Mouse (Mus musculus) left cerebral cortex, postnatal 4 days (tissue): Measurements from ENCODE around the gene Flnb. TPM values are rescaled to one million over a fixed set of nuclear protein-coding genes. Genes with fewer than 3 reads are reported as not detected.

Source experiments
- DNase-seq: peaks from one replicate; pipeline ENCODE4 v3.0.0-alpha.2; 2022
- intact Hi-C: fragments of 180-260 bp; cut with DNase I; formaldehyde crosslinking; loops from one replicate; pipeline ENCODE4 v1.15.1; 2025
- total RNA-seq, 2 experiments: library from RNA; stranded (reverse); gene quantifications; 2 replicates each; pipeline ENCODE4 v1.2.3; 2021

The Flnb gene
- total RNA-seq, 2 experiments from 2014 or later: 36.3 to 44.4 TPM

- DNase-seq: no peak
- intact Hi-C loops: no loop called here
Measured at GRCm38 (mm10) chr14:7824651-7825268, 7.0 kb downstream of the Flnb start.

GRCm38 (mm10) chr14:7826151-7826937 is 8.6 kb downstream of the Flnb start:
- intact Hi-C loops: no loop called here
- no peak for DNase-seq

GRCm38 (mm10) chr14:7829181-7829580 is 11.4 kb downstream of the Flnb start:
- DNase-seq: no peak
- intact Hi-C loops: no loop called here

- DNase-seq: no peak
- intact Hi-C loops: no loop called here
Measured at GRCm38 (mm10) chr14:7831770-7832439, 14.1 kb downstream of the Flnb start.

- intact Hi-C loops: no loop called here
Measured at GRCm38 (mm10) chr14:7832440-7832783, 14.7 kb downstream of the Flnb start.

GRCm38 (mm10) chr14:7833458-7833857 is 15.7 kb downstream of the Flnb start:
- intact Hi-C loops: no loop called here
- no peak for DNase-seq

More at GRCm38 (mm10) chr14:7832440-7832783, 14.7 kb downstream of the Flnb start:
- no peak for DNase-seq

- no peak for DNase-seq
- intact Hi-C loops: no loop called here
Measured at GRCm38 (mm10) chr14:7838564-7839089, 20.9 kb downstream of the Flnb start.

- DNase-seq: no peak
- intact Hi-C loops: no loop called here
Measured at GRCm38 (mm10) chr14:7839950-7840514, 22.3 kb downstream of the Flnb start.

- peak; percentile 34 for DNase-seq
- intact Hi-C loops: no loop called here
Measured at GRCm38 (mm10) chr14:7842631-7843332, 25.0 kb downstream of the Flnb start.

GRCm38 (mm10) chr14:7846696-7847095 is 28.9 kb downstream of the Flnb start:
- intact Hi-C loops: no loop called here
- DNase-seq: no peak

- no peak for DNase-seq
- intact Hi-C loops: no loop called here
Measured at GRCm38 (mm10) chr14:7847746-7848232, 30.0 kb downstream of the Flnb start.

- no peak for DNase-seq
- intact Hi-C loops: no loop called here
Measured at GRCm38 (mm10) chr14:7850913-7851312, 33.2 kb downstream of the Flnb start.

GRCm38 (mm10) chr14:7851543-7852065 is 33.8 kb downstream of the Flnb start:
- no peak for DNase-seq
- intact Hi-C loops: no loop called here

- DNase-seq: peak; percentile 68
- intact Hi-C loops: no loop called here
Measured at GRCm38 (mm10) chr14:7853691-7854090, 35.9 kb downstream of the Flnb start.

GRCm38 (mm10) chr14:7854366-7854765 is 36.6 kb downstream of the Flnb start:
- no peak for DNase-seq
- intact Hi-C loops: no loop called here

GRCm38 (mm10) chr14:7855101-7855500 is 37.3 kb downstream of the Flnb start:
- DNase-seq: no peak
- intact Hi-C loops: no loop called here

- no peak for DNase-seq
- intact Hi-C loops: no loop called here
Measured at GRCm38 (mm10) chr14:7855501-7855900, 37.7 kb downstream of the Flnb start.

- intact Hi-C loops: no loop called here
- DNase-seq: no peak
Measured at GRCm38 (mm10) chr14:7856348-7856747, 38.6 kb downstream of the Flnb start.

- intact Hi-C loops: no loop called here
- no peak for DNase-seq
Measured at GRCm38 (mm10) chr14:7857835-7858234, 40.1 kb downstream of the Flnb start.

GRCm38 (mm10) chr14:7858430-7858829 is 40.7 kb downstream of the Flnb start:
- intact Hi-C loops: no loop called here
- no peak for DNase-seq
